Mouse (Mus musculus) liver, adult 2 months (tissue): ENCODE data around the gene Snta1. TPM values are rescaled to one million over a fixed set of nuclear protein-coding genes. Genes with fewer than 3 reads are reported as not detected.

ENCODE experiments used
- DNase-seq: peaks from one replicate; pipeline ENCODE4 v3.0.0-alpha.2; 2011; ENCODE audit warnings: low read depth, low spot score; ENCODE audit errors: extremely low read depth
- H3K27ac ChIP-seq: fragments of 200-500 bp; replicated peaks from 2 replicates; pipeline ENCODE4 v1.5.1; 2012; ENCODE audit warnings: low read depth, mild to moderate bottlenecking, control low read depth, inconsistent platforms, low read length; ENCODE audit not compliant: insufficient read depth
- H3K27me3 ChIP-seq: fragments of 200-500 bp; 2 replicates; pipeline ENCODE4 v1.6.1; 2012; ENCODE audit warnings: mild to moderate bottlenecking, moderate library complexity, low read length, inconsistent platforms; ENCODE audit not compliant: control insufficient read depth, insufficient read depth
- H3K36me3 ChIP-seq: fragments of 200-500 bp; 2 replicates; pipeline ENCODE4 v1.6.1; 2012; ENCODE audit warnings: low read length, inconsistent platforms; ENCODE audit not compliant: control insufficient read depth, insufficient read depth
- H3K4me1 ChIP-seq: fragments of 200-500 bp; 2 replicates; pipeline ENCODE4 v1.6.1; 2011; ENCODE audit warnings: low read length; ENCODE audit not compliant: control insufficient read depth, insufficient read depth
- H3K4me3 ChIP-seq: fragments of 200-500 bp; 2 replicates; pipeline ENCODE4 v1.5.1; 2011; ENCODE audit warnings: low read depth, mild to moderate bottlenecking, control low read depth, low read length, moderate library complexity; ENCODE audit not compliant: insufficient read depth
- H3K79me2 ChIP-seq: fragments of 200-500 bp; 2 replicates; pipeline ENCODE4 v1.6.1; 2012; ENCODE audit warnings: inconsistent platforms, mild to moderate bottlenecking, low read length, moderate library complexity; ENCODE audit not compliant: control insufficient read depth, insufficient read depth
- H3K9ac ChIP-seq: fragments of 200-500 bp; 2 replicates; pipeline ENCODE4 v1.6.1; 2012; ENCODE audit warnings: low read depth, mild to moderate bottlenecking, control low read depth, inconsistent platforms, low read length
- CTCF ChIP-seq: fragments of 200-500 bp; IDR thresholded peaks from 2 replicates; pipeline ENCODE4 v1.5.1; 2011; ENCODE audit warnings: low read depth, low read length, control low read depth
- POLR2A ChIP-seq: fragments of 200-500 bp; IDR thresholded peaks from 2 replicates; pipeline ENCODE4 v1.6.1; 2011; ENCODE audit warnings: low read length, control low read depth; ENCODE audit not compliant: insufficient read depth; ENCODE audit errors: extremely low read depth
- whole genome bisulfite sequencing: fragments of 180-500 bp; shearing (Covaris S2); methylation state at CpG from one replicate; pipeline ENCODE4 v1.1.7; 2018; 5-methylcytosine and 5-hydroxymethylcytosine counted together
- polyA plus RNA-seq: library from polyadenylated mRNA; depleted of rRNA; stranded (reverse); fragments of >200 nt; gene quantifications from 2 replicates; pipeline ENCODE4 v1.2.3, GENCODE M21; 2012
- total RNA-seq: library from RNA; depleted of rRNA; stranded (reverse); fragments of >200 nt; gene quantifications from 2 replicates; pipeline ENCODE4 v1.2.3, GENCODE M21; 2014

Snta1 gene
- total and polyA plus RNA-seq, 2 experiments: 10.3 to 21.4 TPM

GRCm38 (mm10) chr2:154434690-154435089 is 26.8 kb upstream of the Snta1 start:
- Histone ChIP-seq H3K79me2 (peaks cover 11% of the 10 kb centered on the region; the same call in 1 of the 2 replicates), H3K27me3 (no peaks in the 10 kb centered on the region), H3K4me3 (no peak overlapping the region), H3K9ac (no peak overlapping the region), H3K27ac (no peak overlapping the region), H3K36me3 (no peaks in the 10 kb centered on the region), H3K4me1 (peaks cover 3% of the 10 kb centered on the region; the same call in 1 of the 2 replicates)
- TF ChIP-seq POLR2A (no peak), CTCF (no peak)
- 94% methylated on average over 7 of the region's 7 CpGs for WGBS
- no peak for DNase-seq

GRCm38 (mm10) chr2:154433391-154433790 is 25.5 kb upstream of the Snta1 start:
- Histone ChIP-seq H3K79me2 (peaks cover 5% of the 10 kb centered on the region; the same call in 1 of the 2 replicates), H3K27me3 (no peaks in the 10 kb centered on the region), H3K36me3 (no peaks in the 10 kb centered on the region), H3K4me3 (no peak overlapping the region), H3K4me1 (peaks cover 3% of the 10 kb centered on the region; the same call in 1 of the 2 replicates), H3K27ac (no peak overlapping the region), H3K9ac (no peak overlapping the region)
- TF ChIP-seq POLR2A (no peak), CTCF (no peak)
- WGBS: 43% methylated on average over 3 of the region's 3 CpGs
- DNase-seq: peak; percentile 68

- peak; percentile 75 for DNase-seq
- no peaks in the 10 kb centered on the region for H3K27me3 ChIP-seq
- WGBS: 34% methylated on average over 2 of the region's 2 CpGs
- H3K27ac ChIP-seq: no peak overlapping the region
- H3K36me3 ChIP-seq: no peaks in the 10 kb centered on the region
- no peak for TF ChIP-seq POLR2A
- no peak overlapping the region for H3K4me3 ChIP-seq
- H3K79me2 ChIP-seq: peaks cover 3% of the 10 kb centered on the region; the same call in 1 of the 2 replicates
- H3K9ac ChIP-seq: no peak overlapping the region
- H3K4me1 ChIP-seq: peaks cover 6% of the 10 kb centered on the region; the same call in 1 of the 2 replicates
These were observed 24.8 kb upstream of the Snta1 start for GRCm38 (mm10) chr2:154432696-154433095.

- 99% methylated on average over 2 of the region's 2 CpGs for WGBS
- H3K4me1 ChIP-seq: 0 out of 2 replicates have a peak, but pooled peaks cover 2% of the 10 kb centered on the region
- no peaks in the 10 kb centered on the region for H3K79me2 ChIP-seq
- no peak overlapping the region for H3K27ac ChIP-seq
- no peaks in the 10 kb centered on the region for H3K36me3 ChIP-seq
- H3K27me3 ChIP-seq: no peaks in the 10 kb centered on the region
- H3K9ac ChIP-seq: no peak overlapping the region
- no peak for TF ChIP-seq CTCF
- no peak for TF ChIP-seq POLR2A
- no peak for DNase-seq
- H3K4me3 ChIP-seq: no peak overlapping the region
These were observed 22.7 kb upstream of the Snta1 start for GRCm38 (mm10) chr2:154430566-154430965.

- DNase-seq: no peak
- H3K36me3 ChIP-seq: no peaks in the 10 kb centered on the region
- no peak overlapping the region for H3K4me3 ChIP-seq
- no peak for TF ChIP-seq CTCF
- no peak for TF ChIP-seq POLR2A
- no peak overlapping the region for H3K27ac ChIP-seq
- H3K79me2 ChIP-seq: no peaks in the 10 kb centered on the region
- no peak overlapping the region for H3K9ac ChIP-seq
- 0 out of 2 replicates have a peak, but pooled peaks cover 2% of the 10 kb centered on the region for H3K4me1 ChIP-seq
- no peaks in the 10 kb centered on the region for H3K27me3 ChIP-seq
- WGBS: 31% methylated on average over 17 of the region's 17 CpGs
These were observed 20.0 kb upstream of the Snta1 start for GRCm38 (mm10) chr2:154427853-154428360.

GRCm38 (mm10) chr2:154426905-154427852 is 19.3 kb upstream of the Snta1 start:
- WGBS: 79% methylated on average over 11 of the region's 11 CpGs
- no peak overlapping the region for H3K27ac ChIP-seq
- no peak overlapping the region for H3K4me3 ChIP-seq

More at GRCm38 (mm10) chr2:154426905-154427852, 19.3 kb upstream of the Snta1 start:
- Histone ChIP-seq H3K27me3 (no peaks in the 10 kb centered on the region), H3K4me1 (0 out of 2 replicates have a peak, but pooled peaks cover 2% of the 10 kb centered on the region), H3K9ac (no peak overlapping the region), H3K36me3 (no peaks in the 10 kb centered on the region), H3K79me2 (no peaks in the 10 kb centered on the region)
- TF ChIP-seq POLR2A (no peak), CTCF (no peak)
- no peak for DNase-seq
